Mouse (Mus musculus): Measurements from ENCODE around the gene Ciao1.

- no peak for TF ChIP-seq CTCF (IDR thresholded peaks at IDR 0.05; ENCODE audit: control insufficient read depth, insufficient read depth, insufficient replicate concordance, low read depth, low read length)
- no peak for TF ChIP-seq POLR2A (IDR thresholded peaks at IDR 0.05; ENCODE audit: control insufficient read depth, low read depth, low read length)
Measured at GRCm38 (mm10) chr2:127271042-127271515, 23.5 kb upstream of the Ciao1 start.

All from testis, adult 2 months (tissue).